Mouse (Mus musculus): ENCODE results near the gene Apoo.

GRCm38 (mm10) chrX:94378734-94379133 is 11.8 kb downstream of the Apoo start:
- TF ChIP-seq CTCF (conservative IDR thresholded peaks at IDR 0.05; ENCODE audit: low read length) (no peak), POU5F1 (IDR thresholded peaks at IDR 0.05; ENCODE audit: borderline replicate concordance, low read length) (no peak), NANOG (IDR thresholded peaks at IDR 0.05; ENCODE audit: borderline replicate concordance, low read length) (no peak)
